Mouse (Mus musculus): ENCODE measurements around the gene Pigx. TPM values are rescaled to one million over a fixed set of nuclear protein-coding genes. Genes with fewer than 3 reads are reported as not detected.
"Not testable (repeated sequence)": the region's sequence is repeated elsewhere in the genome, so short reads cannot be mapped to it uniquely, and the experiment has no call there.

Pigx gene
- polyA plus RNA-seq, 1 experiment from 2014 or later = 102 TPM

GRCm38 (mm10) chr16:32105698-32106097, 6.2 kb upstream of the Pigx start:
- no peaks in the 10 kb centered on the region for H3K27me3 ChIP-seq (ENCODE audit: insufficient read depth, poor library complexity, severe bottlenecking)
- H3K4me3 ChIP-seq = no peak overlapping the region
- H3K27ac ChIP-seq = no peak overlapping the region
- no peaks in the 10 kb centered on the region for H3K4me1 ChIP-seq
- H3K9me3 ChIP-seq = no peaks in the 10 kb centered on the region
- DNase-seq (ENCODE audit: low spot score) = no peak
- 95% methylated on average over 1 of the region's 1 CpGs for WGBS
- H3K36me3 ChIP-seq = peaks cover 67% of the 10 kb centered on the region

DNA sequence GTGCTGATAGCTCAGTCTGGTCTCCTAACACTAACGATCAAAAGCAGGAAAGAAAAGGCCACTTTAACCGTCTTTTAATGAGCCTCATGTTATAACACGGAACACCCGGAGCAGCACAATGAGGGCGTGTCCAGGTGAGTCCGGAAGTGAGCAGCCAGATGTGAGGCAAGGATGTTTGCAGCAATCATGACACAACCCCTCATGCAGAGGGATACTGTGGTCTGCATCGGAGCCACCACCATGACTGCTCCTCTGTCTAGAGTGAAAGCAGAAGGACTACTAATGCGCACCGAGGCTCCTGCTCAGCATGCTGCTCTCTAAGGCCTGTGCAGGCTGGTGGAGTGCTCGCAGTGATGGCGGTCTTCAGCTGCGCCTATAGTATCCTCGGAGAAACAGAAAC, 2.8 kb upstream of the Pigx start:
- Histone ChIP-seq H3K36me3 (peaks cover 51% of the 10 kb centered on the region), H3K9me3 (no peaks in the 10 kb centered on the region), H3K27ac (no peak overlapping the region), H3K4me3 (no peak overlapping the region), H3K27me3 (ENCODE audit: insufficient read depth, poor library complexity, severe bottlenecking) (no peaks in the 10 kb centered on the region), H3K4me1 (peaks cover 9% of the 10 kb centered on the region)
- WGBS = 87% methylated on average over 13 of the region's 13 CpGs
- no peak for DNase-seq (ENCODE audit: low spot score)

- H3K27ac ChIP-seq = peak overlapping the region; percentile 94
- H3K9me3 ChIP-seq = no peaks in the 10 kb centered on the region
- H3K36me3 ChIP-seq = peaks cover 37% of the 10 kb centered on the region
- DNase-seq (ENCODE audit: low spot score) = no peak
- peaks cover 9% of the 10 kb centered on the region for H3K4me1 ChIP-seq
- under 1% methylated on average over 39 of the region's 39 CpGs for WGBS
- no peaks in the 10 kb centered on the region for H3K27me3 ChIP-seq (ENCODE audit: insufficient read depth, poor library complexity, severe bottlenecking)
- peak overlapping the region; percentile 87 for H3K4me3 ChIP-seq
Observed at GRCm38 (mm10) chr16:32098897-32099637, 473 bp downstream of the Pigx start.

- H3K27ac ChIP-seq; H3K9me3 ChIP-seq; H3K4me3 ChIP-seq; H3K27me3 ChIP-seq (ENCODE audit: insufficient read depth, poor library complexity, severe bottlenecking); H3K4me1 ChIP-seq; DNase-seq (ENCODE audit: low spot score): not testable (repeated sequence)
- WGBS = 73% methylated on average over 2 of the region's 2 CpGs
- H3K36me3 ChIP-seq = peaks cover 27% of the 10 kb centered on the region
Observed at GRCm38 (mm10) chr16:32097757-32098156, 1.8 kb downstream of the Pigx start.

GRCm38 (mm10) chr16:32091466-32091865, 8.1 kb downstream of the Pigx start:
- 92% methylated on average over 7 of the region's 7 CpGs for WGBS
- peaks cover 74% of the 10 kb centered on the region for H3K36me3 ChIP-seq
- no peaks in the 10 kb centered on the region for H3K9me3 ChIP-seq
- H3K4me3 ChIP-seq = no peak overlapping the region
- DNase-seq (ENCODE audit: low spot score) = no peak
- no peak overlapping the region for H3K27ac ChIP-seq
- no peaks in the 10 kb centered on the region for H3K27me3 ChIP-seq (ENCODE audit: insufficient read depth, poor library complexity, severe bottlenecking)
- no peaks in the 10 kb centered on the region for H3K4me1 ChIP-seq

DNA sequence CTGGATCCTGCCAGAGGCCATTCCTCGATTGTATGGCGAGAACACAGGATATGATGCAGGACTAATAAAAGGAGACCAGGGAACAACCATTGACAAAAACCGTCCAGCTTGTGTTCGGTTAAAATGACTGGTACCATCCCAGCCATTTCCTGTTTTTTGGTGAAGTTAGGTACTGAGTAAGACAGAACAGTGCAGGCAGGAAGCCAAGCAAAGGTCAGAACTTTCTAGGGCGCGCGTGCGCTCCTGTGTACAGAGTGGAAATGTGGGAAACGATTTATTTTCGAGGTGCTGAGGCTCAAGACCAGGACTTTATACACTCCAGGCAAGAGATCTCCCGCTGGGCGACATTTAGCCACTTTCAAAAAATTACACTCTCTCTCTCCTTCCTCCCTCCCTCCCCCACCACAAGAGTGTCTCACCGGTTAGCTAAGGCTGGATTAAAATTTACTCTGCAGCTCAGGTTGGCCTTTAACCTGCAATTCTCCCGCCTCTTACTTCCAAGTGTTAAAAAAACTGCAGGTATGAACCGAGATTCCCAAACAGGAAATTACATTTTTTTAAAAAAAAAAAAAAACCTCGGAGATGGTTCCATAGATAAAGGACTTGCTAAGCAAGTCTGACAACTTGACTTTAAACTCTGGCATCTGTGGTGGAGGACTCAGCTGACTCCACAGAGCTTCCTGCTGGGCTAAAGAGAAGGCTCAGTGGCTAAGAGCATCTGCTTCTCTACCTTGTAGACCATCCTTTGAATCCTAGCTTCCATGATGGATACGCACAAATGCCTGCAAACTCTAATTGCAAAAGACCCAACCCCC, 11.7 kb downstream of the Pigx start:
- 81% methylated on average over 17 of the region's 17 CpGs for WGBS
- H3K9me3 ChIP-seq = no peaks in the 10 kb centered on the region
- no peaks in the 10 kb centered on the region for H3K4me1 ChIP-seq
- H3K4me3 ChIP-seq = no peak overlapping the region
- H3K27ac ChIP-seq = no peak overlapping the region
- H3K27me3 ChIP-seq (ENCODE audit: insufficient read depth, poor library complexity, severe bottlenecking) = no peaks in the 10 kb centered on the region
- peaks cover 81% of the 10 kb centered on the region for H3K36me3 ChIP-seq
- DNase-seq (ENCODE audit: low spot score) = no peak

DNA sequence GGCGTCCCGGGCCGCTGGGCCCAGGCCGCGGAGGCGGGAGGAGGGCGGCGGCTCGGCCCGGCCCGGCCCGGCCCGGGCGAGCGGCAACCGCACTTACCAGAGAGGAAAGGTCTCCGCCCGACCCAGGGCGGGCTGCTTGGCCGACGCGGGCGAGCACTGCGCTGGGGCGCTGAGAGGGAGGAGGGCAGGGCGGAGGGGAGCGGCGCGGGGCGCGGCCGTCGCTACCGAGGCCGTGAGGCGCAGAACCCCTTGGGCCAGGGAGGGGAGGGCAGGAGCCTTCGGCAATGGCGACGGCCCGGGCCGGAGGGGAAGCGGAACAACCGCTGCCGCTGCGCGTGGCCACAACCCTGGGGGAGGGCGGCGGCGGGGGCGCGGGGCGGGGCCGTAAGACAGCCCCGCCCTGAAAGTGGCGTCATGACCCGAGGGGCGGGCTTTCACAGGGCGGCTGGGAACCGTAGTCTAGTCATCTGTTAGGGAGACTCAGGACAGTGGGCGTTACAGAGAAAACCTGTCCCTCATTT, 20.5 kb downstream of the Pigx start, which contains the start of gene Pak2:
Gene Pak2 (minus strand): TSS at position 352 of the 521 bp plus-strand sequence.
- DNase-seq (ENCODE audit: low spot score) = peak; percentile 96
- no peaks in the 10 kb centered on the region for H3K27me3 ChIP-seq (ENCODE audit: insufficient read depth, poor library complexity, severe bottlenecking)
- peak within 1 kb of the TSS; percentile 99 for H3K27ac ChIP-seq
- no peaks in the 10 kb centered on the region for H3K9me3 ChIP-seq
- 2% methylated on average over 48 of the region's 60 CpGs for WGBS
- peaks cover 15% of the 10 kb centered on the region for H3K4me1 ChIP-seq
- peaks cover 15% of the 10 kb centered on the region for H3K36me3 ChIP-seq
- peak within 1 kb of the TSS; percentile 98 for H3K4me3 ChIP-seq

DNA sequence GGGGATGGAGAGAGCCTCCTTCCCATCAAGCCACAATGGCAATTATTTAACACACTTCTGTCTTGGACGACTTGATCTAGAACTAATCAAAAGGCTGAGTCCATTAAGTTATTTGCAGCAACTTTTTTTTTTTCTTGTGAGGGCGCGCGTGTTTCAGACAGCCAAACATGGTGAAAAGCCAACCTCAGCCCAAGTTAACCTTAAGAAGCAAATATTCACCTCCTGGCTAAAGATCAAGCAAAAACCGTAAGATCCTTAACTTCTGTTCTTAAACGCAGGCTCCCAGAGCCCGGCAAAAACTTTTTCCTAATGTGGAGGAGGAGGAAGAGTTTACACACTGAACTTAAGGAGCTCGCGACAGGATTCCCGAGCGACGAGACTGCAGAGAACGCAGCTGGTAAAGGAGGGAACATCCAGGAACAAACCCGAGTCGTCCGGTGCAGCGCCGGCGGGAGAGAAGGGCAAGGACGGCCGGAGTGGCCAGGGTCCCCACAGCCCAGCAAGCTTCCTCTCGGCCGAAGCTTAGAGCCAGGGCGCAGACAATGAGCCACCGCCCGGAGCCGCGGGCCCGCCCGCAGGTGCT, 21.0 kb downstream of the Pigx start:
- peak overlapping the region; percentile 99 for H3K27ac ChIP-seq
- H3K9me3 ChIP-seq = no peaks in the 10 kb centered on the region
- H3K4me3 ChIP-seq = peak overlapping the region; percentile 98
- peaks cover 12% of the 10 kb centered on the region; the same call in 1 of the 2 replicates for H3K36me3 ChIP-seq
- H3K27me3 ChIP-seq (ENCODE audit: insufficient read depth, poor library complexity, severe bottlenecking) = no peaks in the 10 kb centered on the region
- under 1% methylated on average over 30 of the region's 30 CpGs for WGBS
- DNase-seq (ENCODE audit: low spot score) = peak; percentile 88
- peaks cover 15% of the 10 kb centered on the region for H3K4me1 ChIP-seq

- H3K4me3 ChIP-seq = peak overlapping the region; percentile 98
- H3K9me3 ChIP-seq = no peaks in the 10 kb centered on the region
- DNase-seq (ENCODE audit: low spot score) = no peak
- peaks cover 15% of the 10 kb centered on the region for H3K4me1 ChIP-seq
- H3K27ac ChIP-seq = peak overlapping the region; percentile 99
- H3K27me3 ChIP-seq (ENCODE audit: insufficient read depth, poor library complexity, severe bottlenecking) = no peaks in the 10 kb centered on the region
- WGBS = 13% methylated on average over 13 of the region's 13 CpGs
- H3K36me3 ChIP-seq = peaks cover 9% of the 10 kb centered on the region; the same call in 1 of the 2 replicates
Observed at GRCm38 (mm10) chr16:32077648-32078407, 21.7 kb downstream of the Pigx start.

GRCm38 (mm10) chr16:32076406-32076805, 23.1 kb downstream of the Pigx start:
- Histone ChIP-seq H3K36me3 (no peaks in the 10 kb centered on the region), H3K4me3 (no peak overlapping the region), H3K27ac (no peak overlapping the region), H3K27me3 (ENCODE audit: insufficient read depth, poor library complexity, severe bottlenecking) (no peaks in the 10 kb centered on the region), H3K9me3 (no peaks in the 10 kb centered on the region), H3K4me1 (peaks cover 20% of the 10 kb centered on the region)
- DNase-seq (ENCODE audit: low spot score) = no peak
- 80% methylated on average over 3 of the region's 3 CpGs for WGBS

DNA sequence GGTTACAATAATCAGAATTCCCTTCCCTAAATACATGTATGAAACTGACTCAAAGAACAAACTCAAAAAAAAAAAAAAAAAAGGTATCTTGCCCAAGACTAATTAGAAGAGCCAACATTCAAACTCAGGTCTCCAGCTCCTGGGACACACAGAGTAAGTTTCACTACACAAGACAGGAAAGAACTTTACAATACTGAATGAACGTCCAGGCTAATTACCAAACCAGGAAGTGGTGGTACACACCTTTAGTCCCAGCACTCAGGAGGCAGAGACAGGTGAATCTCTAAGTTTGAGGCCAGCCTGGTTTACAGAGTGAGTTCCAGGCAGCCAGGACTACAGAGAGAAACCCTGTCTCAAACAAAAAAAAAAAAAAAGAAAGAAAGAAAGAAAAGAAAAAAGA, 23.8 kb downstream of the Pigx start:
- Histone ChIP-seq H3K27ac (no peak overlapping the region), H3K4me3 (no peak overlapping the region), H3K27me3 (ENCODE audit: insufficient read depth, poor library complexity, severe bottlenecking) (no peaks in the 10 kb centered on the region), H3K36me3 (no peaks in the 10 kb centered on the region), H3K4me1 (peaks cover 22% of the 10 kb centered on the region), H3K9me3 (no peaks in the 10 kb centered on the region)
- DNase-seq (ENCODE audit: low spot score) = no peak
- 63% methylated on average over 1 of the region's 1 CpGs for WGBS

- WGBS = 45% methylated on average over 4 of the region's 4 CpGs
- not testable (repeated sequence) for H3K27ac ChIP-seq; DNase-seq (ENCODE audit: low spot score); H3K27me3 ChIP-seq (ENCODE audit: insufficient read depth, poor library complexity, severe bottlenecking); H3K4me3 ChIP-seq; H3K36me3 ChIP-seq; H3K9me3 ChIP-seq
- peaks cover 46% of the 10 kb centered on the region for H3K4me1 ChIP-seq
Observed at GRCm38 (mm10) chr16:32070070-32070469, 29.5 kb downstream of the Pigx start.
